Mouse (Mus musculus): ENCODE measurements around the gene Mlip. TPM values are rescaled to one million over a fixed set of nuclear protein-coding genes. Genes with fewer than 3 reads are reported as not detected.

The Mlip gene
- total RNA-seq, 1 experiment = not detected

- H3K9ac ChIP-seq (ENCODE audit: insufficient read depth, low read depth, low read length, poor library complexity, severe bottlenecking) = no peak overlapping the region
- no peak for DNase-seq (ENCODE audit: low read depth, low spot score)
- in situ Hi-C loops (cut with MboI; ENCODE audit: low sequenced_read_pairs in 2 of 2, unreplicated experiment in 2 of 2) = no loop called here
Measured at GRCm38 (mm10) chr9:77362906-77363305, 10.1 kb upstream of the Mlip start.

DNA sequence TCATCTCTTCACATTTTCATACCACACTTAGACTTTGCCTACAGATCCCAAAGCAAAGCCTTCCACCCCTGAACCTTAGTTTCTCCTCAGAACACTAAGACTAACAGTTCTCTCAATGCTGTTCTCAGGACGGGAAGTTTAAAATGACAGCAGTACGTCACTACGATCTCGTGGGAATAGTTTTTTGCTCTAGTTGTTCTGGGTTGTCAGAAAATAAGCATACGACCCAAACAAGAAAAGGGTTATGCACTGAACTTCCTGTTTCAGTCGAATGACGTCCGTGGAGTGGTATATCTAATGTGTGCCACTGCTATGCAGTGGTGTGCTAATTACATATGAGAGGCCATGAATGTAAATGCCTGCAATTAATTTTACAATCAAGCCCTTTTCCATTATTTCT, 7.9 kb upstream of the Mlip start:
- Histone ChIP-seq H3K27ac (ENCODE audit: insufficient read depth, low read depth, low read length, poor library complexity, severe bottlenecking) (no peak overlapping the region), H3K36me3 (ENCODE audit: control insufficient read depth, insufficient read depth, low read length, poor library complexity, severe bottlenecking) (no peaks in the 10 kb centered on the region), H3K4me3 (ENCODE audit: insufficient read depth in 1 of 2, low read depth in 1 of 2, low read length in 2 of 2, poor library complexity in 1 of 2, severe bottlenecking in 1 of 2) (no peak overlapping the region), H3K9me3 (ENCODE audit: control insufficient read depth, insufficient read depth, low read depth, low read length) (no peaks in the 10 kb centered on the region), H3K4me1 (ENCODE audit: control insufficient read depth in 2 of 2, insufficient read depth in 2 of 2, low read length in 2 of 2, poor library complexity in 1 of 2) (no peaks in the 10 kb centered on the region), H3K9ac (ENCODE audit: insufficient read depth, low read depth, low read length, poor library complexity, severe bottlenecking) (no peak overlapping the region)
- no peak for TF ChIP-seq MAFK (IDR thresholded peaks at IDR 0.05; ENCODE audit: insufficient read depth, low read depth, low read length)
- no peak for TF ChIP-seq CHD2 (IDR thresholded peaks at IDR 0.05; ENCODE audit: low read depth, low read length)
- TF ChIP-seq ZC3H11A (IDR thresholded peaks at IDR 0.05; ENCODE audit: borderline replicate concordance, low read depth, low read length) = no peak
- TF ChIP-seq HCFC1 (IDR thresholded peaks at IDR 0.05; ENCODE audit: borderline replicate concordance, insufficient read depth, low read length) = no peak
- TF ChIP-seq ZNF384 (IDR thresholded peaks at IDR 0.05; ENCODE audit: low read depth, low read length) = no peak
- in situ Hi-C loops (cut with MboI; ENCODE audit: low sequenced_read_pairs in 2 of 2, unreplicated experiment in 2 of 2) = no loop called here
- no peak for DNase-seq (ENCODE audit: low read depth, low spot score)

More at GRCm38 (mm10) chr9:77362906-77363305, 10.1 kb upstream of the Mlip start:
- H3K9me3 ChIP-seq (ENCODE audit: control insufficient read depth, insufficient read depth, low read depth, low read length) = no peaks in the 10 kb centered on the region
- H3K4me1 ChIP-seq (ENCODE audit: control insufficient read depth in 2 of 2, insufficient read depth in 2 of 2, low read length in 2 of 2, poor library complexity in 1 of 2) = no peaks in the 10 kb centered on the region
- no peak overlapping the region for H3K4me3 ChIP-seq (ENCODE audit: insufficient read depth in 1 of 2, low read depth in 1 of 2, low read length in 2 of 2, poor library complexity in 1 of 2, severe bottlenecking in 1 of 2)
- no peak overlapping the region for H3K27ac ChIP-seq (ENCODE audit: insufficient read depth, low read depth, low read length, poor library complexity, severe bottlenecking)
- TF ChIP-seq CHD2 (IDR thresholded peaks at IDR 0.05; ENCODE audit: low read depth, low read length) (no peak), ZNF384 (IDR thresholded peaks at IDR 0.05; ENCODE audit: low read depth, low read length) (no peak), ZC3H11A (IDR thresholded peaks at IDR 0.05; ENCODE audit: borderline replicate concordance, low read depth, low read length) (no peak), MAFK (IDR thresholded peaks at IDR 0.05; ENCODE audit: insufficient read depth, low read depth, low read length) (no peak), HCFC1 (IDR thresholded peaks at IDR 0.05; ENCODE audit: borderline replicate concordance, insufficient read depth, low read length) (no peak)
- no peaks in the 10 kb centered on the region for H3K36me3 ChIP-seq (ENCODE audit: control insufficient read depth, insufficient read depth, low read length, poor library complexity, severe bottlenecking)

- Histone ChIP-seq H3K27ac (ENCODE audit: insufficient read depth, low read depth, low read length, poor library complexity, severe bottlenecking) (no peak overlapping the region), H3K36me3 (ENCODE audit: control insufficient read depth, insufficient read depth, low read length, poor library complexity, severe bottlenecking) (no peaks in the 10 kb centered on the region), H3K4me3 (ENCODE audit: insufficient read depth in 1 of 2, low read depth in 1 of 2, low read length in 2 of 2, poor library complexity in 1 of 2, severe bottlenecking in 1 of 2) (no peak overlapping the region), H3K9me3 (ENCODE audit: control insufficient read depth, insufficient read depth, low read depth, low read length) (no peaks in the 10 kb centered on the region), H3K4me1 (ENCODE audit: control insufficient read depth in 2 of 2, insufficient read depth in 2 of 2, low read length in 2 of 2, poor library complexity in 1 of 2) (no peaks in the 10 kb centered on the region), H3K9ac (ENCODE audit: insufficient read depth, low read depth, low read length, poor library complexity, severe bottlenecking) (no peak overlapping the region)
- in situ Hi-C loops (cut with MboI; ENCODE audit: low sequenced_read_pairs in 2 of 2, unreplicated experiment in 2 of 2) = no loop called here
- TF ChIP-seq MAFK (IDR thresholded peaks at IDR 0.05; ENCODE audit: insufficient read depth, low read depth, low read length) (no peak), ZC3H11A (IDR thresholded peaks at IDR 0.05; ENCODE audit: borderline replicate concordance, low read depth, low read length) (no peak), HCFC1 (IDR thresholded peaks at IDR 0.05; ENCODE audit: borderline replicate concordance, insufficient read depth, low read length) (no peak), CHD2 (IDR thresholded peaks at IDR 0.05; ENCODE audit: low read depth, low read length) (no peak), ZNF384 (IDR thresholded peaks at IDR 0.05; ENCODE audit: low read depth, low read length) (no peak)
- DNase-seq (ENCODE audit: low read depth, low spot score) = no peak
Measured at GRCm38 (mm10) chr9:77359278-77359973, 6.7 kb upstream of the Mlip start.

DNA sequence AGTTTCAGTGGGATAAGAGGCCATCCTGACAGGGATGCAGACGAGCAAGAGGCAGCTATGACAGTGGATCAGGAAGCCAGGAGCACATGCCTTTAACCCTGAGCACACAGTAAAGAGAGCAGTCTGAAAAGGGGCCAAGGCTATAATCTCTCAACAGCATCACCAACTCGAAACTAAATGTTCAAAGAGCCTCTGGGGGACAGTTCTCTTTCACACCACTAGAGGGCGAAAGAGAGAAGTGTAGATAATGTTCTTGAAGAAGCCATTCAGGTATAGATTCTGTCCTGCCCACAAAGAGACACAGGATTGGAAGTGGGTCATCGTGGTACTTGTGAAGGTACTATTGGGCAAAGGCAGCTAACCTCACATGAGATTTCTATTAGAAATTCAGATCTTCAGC, 1.2 kb upstream of the Mlip start:
- peak; percentile 12 for DNase-seq (ENCODE audit: low read depth, low spot score)
- in situ Hi-C loops (cut with MboI; ENCODE audit: low sequenced_read_pairs in 2 of 2, unreplicated experiment in 2 of 2) = no loop called here
- H3K9ac ChIP-seq (ENCODE audit: insufficient read depth, low read depth, low read length, poor library complexity, severe bottlenecking) = no peak overlapping the region
- no peaks in the 10 kb centered on the region for H3K9me3 ChIP-seq (ENCODE audit: control insufficient read depth, insufficient read depth, low read depth, low read length)
- no peak overlapping the region for H3K4me3 ChIP-seq (ENCODE audit: insufficient read depth in 1 of 2, low read depth in 1 of 2, low read length in 2 of 2, poor library complexity in 1 of 2, severe bottlenecking in 1 of 2)
- no peaks in the 10 kb centered on the region for H3K4me1 ChIP-seq (ENCODE audit: control insufficient read depth in 2 of 2, insufficient read depth in 2 of 2, low read length in 2 of 2, poor library complexity in 1 of 2)
- TF ChIP-seq ZC3H11A (IDR thresholded peaks at IDR 0.05; ENCODE audit: borderline replicate concordance, low read depth, low read length) = no peak
- TF ChIP-seq ZNF384 (IDR thresholded peaks at IDR 0.05; ENCODE audit: low read depth, low read length) = no peak
- no peak for TF ChIP-seq MAFK (IDR thresholded peaks at IDR 0.05; ENCODE audit: insufficient read depth, low read depth, low read length)
- no peak for TF ChIP-seq CHD2 (IDR thresholded peaks at IDR 0.05; ENCODE audit: low read depth, low read length)
- TF ChIP-seq HCFC1 (IDR thresholded peaks at IDR 0.05; ENCODE audit: borderline replicate concordance, insufficient read depth, low read length) = no peak
- H3K27ac ChIP-seq (ENCODE audit: insufficient read depth, low read depth, low read length, poor library complexity, severe bottlenecking) = no peak overlapping the region
- no peaks in the 10 kb centered on the region for H3K36me3 ChIP-seq (ENCODE audit: control insufficient read depth, insufficient read depth, low read length, poor library complexity, severe bottlenecking)
